Mouse (Mus musculus) C2C12 (cell line): ENCODE results near the gene Shisa6.

Source experiments
- CEBPB ChIP-seq: IDR thresholded peaks from one replicate; pipeline ENCODE4 v1.6.1; 2011; ENCODE audit warnings: low read depth, mild to moderate bottlenecking, control low read depth, moderate library complexity
- CTCF ChIP-seq: IDR thresholded peaks from one replicate; pipeline ENCODE4 v1.5.1; 2011; ENCODE audit not compliant: control insufficient read depth, insufficient read depth, insufficient read length
- FOSL1 ChIP-seq: IDR thresholded peaks from one replicate; pipeline ENCODE4 v1.8.0; 2011; ENCODE audit warnings: mild to moderate bottlenecking, low read length; ENCODE audit not compliant: poor library complexity, insufficient read depth, severe bottlenecking
- MAX ChIP-seq: IDR thresholded peaks from one replicate; pipeline ENCODE4 v1.6.1; 2011; ENCODE audit warnings: mild to moderate bottlenecking, control low read depth
- MYOD1 ChIP-seq: IDR thresholded peaks from one replicate; pipeline ENCODE4 v1.6.1; 2011; ENCODE audit warnings: low read depth; ENCODE audit not compliant: control insufficient read depth, insufficient read length
- MYOG ChIP-seq: IDR thresholded peaks from one replicate; pipeline ENCODE4 v1.6.1; 2011; ENCODE audit not compliant: control insufficient read depth, insufficient read length; ENCODE audit errors: extremely low read depth
- USF1 ChIP-seq: IDR thresholded peaks from one replicate; pipeline ENCODE4 v1.6.1; 2011; ENCODE audit warnings: low read depth, mild to moderate bottlenecking, control low read depth, moderate library complexity

- no peak for TF ChIP-seq CTCF
- TF ChIP-seq MAX: no peak
- no peak for TF ChIP-seq MYOD1
- no peak for TF ChIP-seq MYOG
- no peak for TF ChIP-seq USF1
- no peak for TF ChIP-seq CEBPB
- no peak for TF ChIP-seq FOSL1
Observed at GRCm38 (mm10) chr11:66344822-66345221, 180.9 kb downstream of the Shisa6 start.
